Mouse (Mus musculus) CD4-positive helper T cell, adult 2 months (primary cell): ENCODE data around the gene 4930432K21Rik.

Experiments
- DNase-seq: peaks from one replicate; pipeline ENCODE4 v3.0.0-alpha.2; 2012; ENCODE audit warnings: low read depth, missing footprints, low spot score

The 4930432K21Rik gene

GRCm38 (mm10) chr8:84192023-84192422, 44.2 kb downstream of the 4930432K21Rik start:
- peak; percentile 70 for DNase-seq

- peak; percentile 90 for DNase-seq
These were observed 44.7 kb downstream of the 4930432K21Rik start for GRCm38 (mm10) chr8:84192555-84192954.

- no peak for DNase-seq
These were observed 45.3 kb downstream of the 4930432K21Rik start for GRCm38 (mm10) chr8:84193161-84193560.

- DNase-seq: peak; percentile 69
These were observed 45.7 kb downstream of the 4930432K21Rik start for GRCm38 (mm10) chr8:84193566-84193965.

- no peak for DNase-seq
These were observed 46.5 kb downstream of the 4930432K21Rik start for GRCm38 (mm10) chr8:84194224-84194743.

GRCm38 (mm10) chr8:84197141-84197921, 49.5 kb downstream of the 4930432K21Rik start:
- DNase-seq: peak; percentile 95

GRCm38 (mm10) chr8:84197922-84198774, 50.3 kb downstream of the 4930432K21Rik start:
- peak; percentile 99 for DNase-seq

- no peak for DNase-seq
These were observed 51.0 kb downstream of the 4930432K21Rik start for GRCm38 (mm10) chr8:84198871-84199270.

- peak; percentile 43 for DNase-seq
These were observed 51.7 kb downstream of the 4930432K21Rik start for GRCm38 (mm10) chr8:84199348-84200125.

- no peak for DNase-seq
These were observed 52.3 kb downstream of the 4930432K21Rik start for GRCm38 (mm10) chr8:84200126-84200555.

GRCm38 (mm10) chr8:84200652-84201544, 53.1 kb downstream of the 4930432K21Rik start:
- peak; percentile 80 for DNase-seq

GRCm38 (mm10) chr8:84201545-84202245, 53.9 kb downstream of the 4930432K21Rik start:
- DNase-seq: peak; percentile 84

GRCm38 (mm10) chr8:84202466-84202865, 54.6 kb downstream of the 4930432K21Rik start:
- peak; percentile 76 for DNase-seq

- DNase-seq: peak; percentile 92
These were observed 55.4 kb downstream of the 4930432K21Rik start for GRCm38 (mm10) chr8:84202938-84203917.

- DNase-seq: peak; percentile 72
These were observed 56.3 kb downstream of the 4930432K21Rik start for GRCm38 (mm10) chr8:84203975-84204772.

GRCm38 (mm10) chr8:84205073-84205472, 57.2 kb downstream of the 4930432K21Rik start:
- no peak for DNase-seq

- DNase-seq: no peak
These were observed 58.8 kb downstream of the 4930432K21Rik start for GRCm38 (mm10) chr8:84206666-84207065.

GRCm38 (mm10) chr8:84207811-84208210, 60.0 kb downstream of the 4930432K21Rik start:
- peak; percentile 44 for DNase-seq
